Mouse (Mus musculus) C2C12 (cell line): ENCODE measurements around the gene Btn2a2.

Source experiments
- CTCF ChIP-seq: IDR thresholded peaks from one replicate; pipeline ENCODE4 v1.5.1; 2011; ENCODE audit not compliant: control insufficient read depth, insufficient read depth, insufficient read length
- MAX ChIP-seq: IDR thresholded peaks from one replicate; pipeline ENCODE4 v1.6.1; 2011; ENCODE audit warnings: mild to moderate bottlenecking, control low read depth
- MYOD1 ChIP-seq: IDR thresholded peaks from one replicate; pipeline ENCODE4 v1.6.1; 2011; ENCODE audit warnings: low read depth; ENCODE audit not compliant: control insufficient read depth, insufficient read length

GRCm38 (mm10) chr13:23434426-23434825 is 54.2 kb downstream of the Btn2a2 start:
- TF ChIP-seq CTCF = no peak
- no peak for TF ChIP-seq MYOD1
- no peak for TF ChIP-seq MAX
